Mouse (Mus musculus) forelimb bud, embryonic 11.5 days (tissue): Measurements from ENCODE around the gene Orc4.
A peak's percentile ranks its signal among the peaks of the same experiment; 100 is the strongest.
"Not testable (repeated sequence)": the region's sequence is repeated elsewhere in the genome, so short reads cannot be mapped to it uniquely, and the experiment has no call there.

Experiments used
- DNase-seq: peaks from one replicate; pipeline ENCODE4 v3.0.0-alpha.2; 2012; ENCODE audit warnings: low read depth, low spot score

Orc4 gene

GRCm38 (mm10) chr2:48950252-48950315 lies at the start of gene Orc4:
Orc4 (minus strand) TSS chr2:48950277.
- DNase-seq, result no peak

GRCm38 (mm10) chr2:48990322-48990721 lies 40.2 kb upstream of the Orc4 start:
- no peak for DNase-seq

- DNase-seq, result no peak
These were observed 28.8 kb upstream of the Orc4 start for GRCm38 (mm10) chr2:48978920-48979319.

- DNase-seq, result no peak
These were observed 6.5 kb upstream of the Orc4 start for GRCm38 (mm10) chr2:48956591-48956990.

GRCm38 (mm10) chr2:48950316-48950880 lies 321 bp upstream of the Orc4 start:
- peak; percentile 6 for DNase-seq

- DNase-seq, result no peak
These were observed 280 bp downstream of the Orc4 start for GRCm38 (mm10) chr2:48949743-48950251.

GRCm38 (mm10) chr2:48948841-48949584 lies 1.1 kb downstream of the Orc4 start, which contains the start of gene Mbd5:
Mbd5 (plus strand) TSS chr2:48949508.
- DNase-seq, result peak; percentile 99

GRCm38 (mm10) chr2:48947761-48948160 lies 2.3 kb downstream of the Orc4 start:
- peak; percentile 17 for DNase-seq

GRCm38 (mm10) chr2:48935058-48935457 lies 15.0 kb downstream of the Orc4 start:
- no peak for DNase-seq

- no peak for DNase-seq
These were observed 34.2 kb downstream of the Orc4 start for GRCm38 (mm10) chr2:48915832-48916231.

GRCm38 (mm10) chr2:48914185-48914584 lies 35.9 kb downstream of the Orc4 start:
- DNase-seq, result no peak

GRCm38 (mm10) chr2:48908866-48909265 lies 41.2 kb downstream of the Orc4 start:
- peak; percentile 25 for DNase-seq

- no peak for DNase-seq
These were observed 54.9 kb downstream of the Orc4 start for GRCm38 (mm10) chr2:48895186-48895585.

GRCm38 (mm10) chr2:48885945-48886344 lies 64.1 kb downstream of the Orc4 start:
- peak; percentile 78 for DNase-seq

- DNase-seq, result no peak
These were observed 81.7 kb downstream of the Orc4 start for GRCm38 (mm10) chr2:48868199-48868913.

- DNase-seq, result not testable (repeated sequence)
These were observed 84.5 kb downstream of the Orc4 start for GRCm38 (mm10) chr2:48865596-48865995.
